Mouse (Mus musculus) kidney, adult 2 months (tissue): Measurements from ENCODE around the gene Clptm1.

Source experiments
- CTCF ChIP-seq: fragments of 200-500 bp; conservative IDR thresholded peaks from 2 replicates; pipeline ENCODE4 v1.5.1; 2011; ENCODE audit warnings: low read depth, mild to moderate bottlenecking, control low read depth, low read length, moderate library complexity, mixed read lengths; ENCODE audit not compliant: insufficient read depth, insufficient read length
- POLR2A ChIP-seq: fragments of 200-500 bp; IDR thresholded peaks from one replicate; pipeline ENCODE4 v1.6.1; 2011; ENCODE audit warnings: low read depth, low read length, control low read depth

DNA sequence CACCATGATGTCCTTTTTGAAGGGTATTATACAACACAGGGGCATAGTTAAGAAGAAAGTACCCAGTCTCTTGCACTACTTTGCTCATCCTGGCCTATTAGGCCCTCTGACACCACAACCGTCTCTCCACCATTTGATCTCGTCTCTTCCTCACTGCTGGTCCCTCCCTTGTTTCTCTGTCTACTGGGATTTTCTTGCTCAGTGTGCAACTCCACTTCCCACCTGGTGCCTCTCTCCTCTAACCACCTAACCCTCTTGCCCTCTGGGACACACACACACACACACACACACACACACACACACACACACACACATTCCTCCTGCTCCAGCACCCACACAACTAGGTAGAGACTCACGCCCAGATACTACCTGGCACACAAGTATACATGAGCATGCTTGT lies 14.1 kb upstream of the Clptm1 start:
- no peak for TF ChIP-seq CTCF
- no peak for TF ChIP-seq POLR2A
